Mouse (Mus musculus) pancreas, adult 10 weeks (tissue): Measurements from ENCODE around the gene Klc1. TPM values are rescaled to one million over a fixed set of nuclear protein-coding genes. Genes with fewer than 3 reads are reported as not detected.

ENCODE experiments used
- polyA plus RNA-seq: library from polyadenylated mRNA; stranded (reverse); fragments of 350-450 nt; fragmentation: Illumina TruSeq; extraction: RNeasy Lipid Tissue Mini Kit (QIAGEN cat#74804); gene quantifications from one replicate; pipeline ENCODE4 v1.2.3, GENCODE M21; 2015; ENCODE audit warnings: low read depth, low replicate concordance; ENCODE audit not compliant: insufficient read depth

Klc1 gene
- polyA plus RNA-seq: 62.6 TPM

GRCm38 (mm10) chr12:111758381-111759175 is at the start of gene Klc1:
Gene Klc1 (plus strand): TSS chr12:111758849.

GRCm38 (mm10) chr12:111713004-111713651 is 45.5 kb upstream of the Klc1 start, which contains the start of the genes Bag5 and Apopt1:
Gene Bag5 (minus strand): TSS chr12:111713257.
Gene Apopt1 (plus strand): TSS chr12:111713261.

GRCm38 (mm10) chr12:111813766-111814617 is 55.3 kb downstream of the Klc1 start, which contains the start of the genes Xrcc3 and Zfyve21:
Gene Xrcc3 (minus strand): TSS chr12:111813873.
Gene Zfyve21 (plus strand): TSS chr12:111814170.

Other genes starting within 250 kb of the Klc1 start
- 35.3 TPM for gene Eif5, start 220.8 kb upstream of the Klc1 start, polyA plus RNA-seq
- gene Mark3, start 184.3 kb upstream of the Klc1 start, polyA plus RNA-seq: 17.2 TPM
- 18.8 TPM for gene Ckb, start 86.5 kb upstream of the Klc1 start, polyA plus RNA-seq
- 4.0 TPM for gene Trmt61a, start 80.7 kb upstream of the Klc1 start, polyA plus RNA-seq
- 7.0 TPM for gene Bag5, start 45.6 kb upstream of the Klc1 start, polyA plus RNA-seq
- 10.9 TPM for gene Apopt1, start 45.6 kb upstream of the Klc1 start, polyA plus RNA-seq
- 1.3 TPM for gene Xrcc3, start 55.0 kb downstream of the Klc1 start, polyA plus RNA-seq
- 18.6 TPM for gene Zfyve21, start 55.3 kb downstream of the Klc1 start, polyA plus RNA-seq
- 8.2 TPM for gene Ppp1r13b, start 149.3 kb downstream of the Klc1 start, polyA plus RNA-seq
- gene Atp5mpl, start 208.1 kb downstream of the Klc1 start, polyA plus RNA-seq: 98.7 TPM
- gene Tdrd9, start 212.7 kb downstream of the Klc1 start, polyA plus RNA-seq: not detected
- gene Rd3l, start 222.5 kb downstream of the Klc1 start, polyA plus RNA-seq: not detected